Mouse (Mus musculus): ENCODE data around the gene Ppp1r3d. TPM values are rescaled to one million over a fixed set of nuclear protein-coding genes. Genes with fewer than 3 reads are reported as not detected.
A peak's percentile ranks its signal among the peaks of the same experiment; 100 is the strongest.

The Ppp1r3d gene
- total and polyA plus RNA-seq, 3 experiments: 2.8 to 7.8 (median 7.0) TPM

- DNase-seq: peak; percentile 27
These were observed 601 bp downstream of the Ppp1r3d start for GRCm38 (mm10) chr2:178413481-178414260.

- no peak for DNase-seq
These were observed 1.2 kb downstream of the Ppp1r3d start for GRCm38 (mm10) chr2:178413081-178413480.

DNA sequence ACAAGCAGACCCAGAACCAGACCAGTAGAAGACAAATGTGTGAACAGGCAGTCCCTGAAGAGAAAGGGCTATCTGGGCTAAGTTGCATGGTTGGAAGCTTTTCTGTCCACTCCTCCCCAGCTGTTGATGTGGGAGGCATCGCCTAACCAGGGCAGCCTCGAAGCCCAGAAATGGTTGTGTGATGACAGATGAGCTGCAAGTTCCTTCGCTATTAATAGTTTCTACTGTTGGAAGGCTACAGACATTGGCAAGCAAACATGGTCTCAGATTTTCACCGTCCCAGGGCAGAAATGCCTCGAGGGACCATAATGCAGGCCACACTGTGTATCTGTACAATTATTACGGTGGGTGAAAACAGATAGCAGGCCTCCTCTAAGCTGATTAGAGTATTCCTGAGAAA, 1.7 kb downstream of the Ppp1r3d start:
- DNase-seq: no peak

DNA sequence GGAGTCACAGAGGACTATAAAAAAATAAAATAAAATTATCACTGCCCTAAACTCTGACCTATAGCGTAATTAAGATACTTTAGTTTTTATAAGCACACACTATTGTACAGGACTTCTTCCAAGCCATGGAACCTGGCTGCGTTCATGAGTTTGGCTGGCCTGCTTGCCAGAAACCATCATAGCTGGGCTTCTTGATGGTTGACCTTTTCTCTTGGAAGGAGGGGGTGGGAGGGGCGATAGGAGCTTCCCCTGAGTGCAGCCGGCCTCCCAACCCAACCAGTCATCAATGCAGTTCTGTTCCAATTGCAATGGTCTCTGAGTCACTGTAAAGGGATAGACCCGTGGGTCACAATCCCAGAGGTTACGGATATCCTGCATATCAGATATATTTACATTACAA, 4.0 kb downstream of the Ppp1r3d start:
- DNase-seq: no peak

DNA sequence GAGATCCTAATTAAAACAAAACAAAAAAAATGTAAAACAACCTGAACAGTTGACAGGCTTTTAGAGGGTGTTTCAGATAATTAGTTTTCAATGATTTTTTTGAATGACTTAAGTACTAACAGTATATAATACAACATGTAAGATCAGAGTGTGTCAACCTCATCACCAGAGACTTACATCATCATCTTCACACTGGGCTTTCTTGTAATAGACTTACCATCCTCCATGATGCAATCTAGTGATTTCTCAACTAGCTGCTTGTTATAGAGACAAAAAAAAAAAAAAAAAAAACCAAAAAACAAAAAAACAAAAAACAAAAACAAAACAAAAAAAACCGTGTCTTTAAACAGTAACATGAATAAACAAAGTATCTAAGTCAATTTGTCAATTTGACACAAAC, 5.2 kb downstream of the Ppp1r3d start:
- DNase-seq: no peak

DNA sequence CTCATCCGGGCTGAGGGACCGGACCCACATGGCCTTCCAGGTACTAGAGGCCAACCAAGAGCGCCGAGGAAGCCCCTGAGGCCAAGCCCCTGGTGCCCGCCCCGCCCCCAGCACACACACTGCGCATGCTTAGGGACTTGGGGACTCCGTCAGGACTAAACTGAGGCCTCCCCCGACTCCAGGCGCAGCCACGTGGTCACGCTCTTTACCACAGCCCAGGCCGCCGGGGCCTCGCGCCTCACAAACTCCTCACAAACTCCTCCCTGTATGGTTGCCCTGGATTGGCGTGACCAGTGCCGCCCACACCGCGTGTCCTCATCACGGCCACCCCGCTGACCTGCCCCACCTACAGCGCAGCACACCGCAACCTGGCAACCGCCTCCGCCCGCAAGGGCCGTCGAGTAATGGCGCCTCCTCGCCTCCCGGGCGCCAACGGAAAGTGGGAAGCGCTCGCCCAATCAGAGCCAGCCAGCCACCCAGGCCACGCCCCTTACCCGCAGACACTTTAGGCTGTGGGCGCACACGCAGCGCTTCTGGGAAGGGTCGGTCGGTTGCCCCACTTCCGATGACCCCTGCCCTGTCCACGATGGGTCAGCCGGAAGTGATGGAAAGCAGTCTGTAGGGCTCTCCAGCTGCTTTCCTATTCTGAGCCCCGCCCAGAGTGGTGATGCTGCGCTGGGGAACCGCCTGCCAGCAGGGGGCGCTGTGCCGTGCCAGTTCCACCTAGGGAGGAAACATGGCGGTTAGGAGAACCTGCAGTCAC, 7.0 kb downstream of the Ppp1r3d start, which contains the start of gene Sycp2:
TSS of gene Sycp2 (minus strand) at position 633 of the 763 bp plus-strand sequence.
- no peak for DNase-seq

Other genes with a start within 250 kb of the Ppp1r3d start
- under 1 TPM; 0.06 to 0.21 TPM for gene Sycp2, start 6.8 kb downstream of the Ppp1r3d start, total RNA-seq (2021)
- gene Sycp2, start 6.8 kb downstream of the Ppp1r3d start, polyA plus RNA-seq (2012; rRNA removed): not detected in 2 replicates
- gene Fam217b, start 52 bp upstream of the Ppp1r3d start, total RNA-seq (2021): 1 to 10 TPM; 3.2 to 8.7 TPM
- gene Fam217b, start 52 bp upstream of the Ppp1r3d start, polyA plus RNA-seq (2012; rRNA removed): 2.4 and 2.6 TPM in 2 replicates
- not detected for gene Cdh26, start 16.1 kb upstream of the Ppp1r3d start, total RNA-seq (2021)
- gene Cdh26, start 16.1 kb upstream of the Ppp1r3d start, polyA plus RNA-seq (2012; rRNA removed): not detected in 2 replicates

Measured in adrenal gland, adult 2 months (tissue).